Mouse (Mus musculus) lung, postnatal 14 days (tissue): Measurements from ENCODE around the gene Gm17490.

ENCODE experiments used
- DNase-seq: peaks from one replicate; pipeline ENCODE4 v3.0.0; 2021

Gene Gm17490

DNA sequence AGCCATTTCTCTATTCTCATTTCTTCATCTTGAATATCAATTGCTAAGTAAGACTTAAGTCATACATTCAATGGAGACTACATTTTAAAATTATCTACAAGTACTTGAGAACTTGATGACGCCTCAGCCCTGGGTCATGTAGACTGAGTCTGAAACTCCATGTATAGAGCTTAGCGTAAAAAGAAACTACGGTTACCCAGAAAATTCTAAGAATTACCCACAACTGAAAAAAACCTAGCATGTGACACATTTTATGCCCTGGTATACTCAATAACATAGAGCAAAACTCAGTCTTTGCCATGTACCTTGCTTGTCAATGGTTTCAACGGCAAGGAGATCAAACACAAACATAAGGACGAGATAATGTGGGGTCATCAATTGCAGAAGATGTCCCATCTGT is at the start of gene Gm17490:
Gene Gm17490 (minus strand): TSS at position 375 of the 400 bp plus-strand sequence.
- no peak for DNase-seq

DNA sequence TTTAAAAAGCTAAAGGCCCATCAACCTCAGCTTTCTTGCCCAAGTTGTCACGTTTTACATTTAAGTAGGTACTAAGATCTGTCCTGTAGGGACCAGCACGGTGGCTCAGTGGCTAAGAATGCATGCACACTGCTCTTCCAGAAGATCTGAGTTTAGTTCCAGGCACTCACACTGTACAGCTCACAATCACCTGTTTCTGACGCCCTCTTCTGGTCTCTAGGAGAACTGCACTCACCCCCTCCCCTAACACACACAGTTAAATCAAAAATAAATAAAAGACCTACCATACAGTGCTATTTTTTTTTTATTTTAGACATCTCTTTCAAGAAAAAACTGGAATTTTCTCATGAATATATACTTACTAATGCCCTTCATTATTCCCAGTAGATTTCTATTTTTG is 46.1 kb upstream of the Gm17490 start:
- DNase-seq: no peak

- DNase-seq: no peak
Measured at GRCm38 (mm10) chr2:11665326-11665725, 39.3 kb upstream of the Gm17490 start.

- no peak for DNase-seq
Measured at GRCm38 (mm10) chr2:11664806-11665205, 38.7 kb upstream of the Gm17490 start.

DNA sequence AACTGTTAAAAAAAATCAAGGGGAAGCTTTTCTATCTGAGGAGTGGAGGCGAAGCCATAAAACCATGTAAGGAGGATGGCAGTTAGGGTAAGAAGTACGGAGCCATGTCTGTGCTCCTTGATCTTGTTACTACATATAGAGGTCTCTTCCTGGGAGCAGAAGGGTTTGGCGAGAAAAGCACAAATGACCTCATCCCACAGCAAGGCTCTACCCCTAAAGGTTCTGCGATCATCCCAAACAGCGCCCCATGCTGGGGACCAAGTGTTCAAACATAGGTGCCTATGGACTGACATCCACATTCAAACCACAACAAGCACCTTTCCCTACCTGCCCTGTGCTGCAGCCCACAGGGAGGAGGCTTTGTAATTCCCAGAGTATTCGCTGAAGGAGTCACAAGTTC is 38.3 kb upstream of the Gm17490 start:
- DNase-seq: peak; percentile 42

DNA sequence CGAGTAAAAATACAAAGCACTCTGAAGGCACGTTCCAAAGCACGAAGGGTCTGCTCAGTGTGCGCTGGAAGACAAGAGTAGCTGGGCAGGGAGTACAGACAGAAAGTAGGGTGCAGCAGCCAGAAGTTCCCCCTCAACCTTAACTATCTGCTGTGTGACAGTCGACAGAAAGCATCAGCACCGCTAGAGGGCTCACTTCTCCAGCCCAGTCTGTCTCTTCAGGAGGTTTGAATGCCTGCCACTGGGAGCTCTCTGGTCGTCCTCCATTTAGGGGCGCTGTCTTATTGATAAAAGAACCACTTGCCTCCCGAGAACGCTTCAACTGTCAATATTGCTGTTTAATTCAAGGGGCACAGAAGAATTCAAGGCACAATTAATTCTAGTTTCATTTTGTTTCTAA is 37.9 kb upstream of the Gm17490 start:
- peak; percentile 84 for DNase-seq

DNA sequence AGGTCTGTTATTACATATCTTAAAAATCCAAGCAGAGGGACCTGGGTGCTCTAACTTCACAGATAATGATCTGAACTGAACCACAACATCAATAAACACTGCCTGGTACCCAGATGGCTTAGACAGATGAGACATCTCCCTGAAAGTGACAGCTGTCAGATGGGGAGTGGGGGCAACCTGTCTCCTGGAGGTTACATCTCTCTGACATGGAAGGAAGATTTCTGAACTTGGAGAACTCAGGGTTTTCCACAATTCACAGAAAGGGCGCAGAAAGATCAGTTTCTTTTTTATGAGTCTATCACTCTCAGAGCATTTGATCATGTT is 36.8 kb upstream of the Gm17490 start:
- DNase-seq: no peak

DNA sequence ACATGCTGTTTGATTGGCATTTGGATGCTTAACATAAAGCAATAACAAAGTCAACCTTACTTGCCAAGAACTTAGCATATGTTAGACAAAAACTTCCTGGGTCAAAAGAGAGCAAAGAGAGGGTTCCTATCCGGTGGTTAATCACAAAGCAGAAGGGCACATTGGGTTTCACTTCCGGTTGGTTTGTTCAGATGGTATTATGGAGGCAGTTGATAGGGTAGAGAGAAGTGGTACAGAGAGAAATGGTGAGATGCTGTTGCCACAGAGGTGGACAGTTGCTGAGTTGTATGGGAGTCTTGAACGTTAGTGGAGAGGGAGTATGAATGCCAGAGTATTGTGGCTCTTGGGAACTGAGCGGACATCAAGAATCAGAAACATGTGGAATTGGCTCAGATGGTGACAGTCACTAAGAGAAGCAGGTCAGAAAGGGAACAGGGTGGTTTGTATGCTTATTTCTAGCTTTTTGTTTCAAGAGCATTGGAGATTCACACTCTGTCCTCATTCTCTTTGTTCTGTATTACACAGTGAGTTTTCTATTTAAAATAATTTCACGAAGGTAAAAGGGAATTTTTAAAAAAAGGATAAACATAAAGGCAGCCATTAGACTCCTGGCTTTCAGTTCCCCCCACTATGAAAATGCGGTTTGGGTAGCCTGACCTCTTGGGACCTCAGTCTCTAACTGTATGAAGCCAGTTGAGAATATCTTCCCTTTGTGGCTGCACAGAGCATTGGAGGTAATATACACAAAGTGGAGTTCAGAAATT is 36.3 kb upstream of the Gm17490 start:
- DNase-seq: no peak

GRCm38 (mm10) chr2:11659263-11659662 is 33.2 kb upstream of the Gm17490 start:
- no peak for DNase-seq

DNA sequence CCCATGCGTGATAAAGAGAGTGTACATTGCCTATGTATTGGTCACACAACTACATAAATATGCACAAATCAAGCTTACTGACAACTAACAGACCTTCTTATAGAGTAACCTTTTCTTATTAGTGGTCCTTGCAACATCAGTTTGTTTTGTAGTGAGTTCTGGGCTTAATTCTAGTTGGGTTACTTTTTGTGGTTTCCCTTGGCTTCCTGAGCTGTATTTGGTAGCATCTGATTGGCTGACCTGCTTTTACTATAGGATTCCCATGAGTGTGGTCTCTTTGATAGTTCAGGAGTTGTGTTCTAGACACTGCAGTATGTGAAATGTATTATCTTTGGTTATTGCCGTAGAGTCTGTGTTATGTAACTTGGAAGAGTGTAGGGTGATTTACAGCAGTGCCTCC is 31.5 kb upstream of the Gm17490 start:
- DNase-seq: no peak

DNA sequence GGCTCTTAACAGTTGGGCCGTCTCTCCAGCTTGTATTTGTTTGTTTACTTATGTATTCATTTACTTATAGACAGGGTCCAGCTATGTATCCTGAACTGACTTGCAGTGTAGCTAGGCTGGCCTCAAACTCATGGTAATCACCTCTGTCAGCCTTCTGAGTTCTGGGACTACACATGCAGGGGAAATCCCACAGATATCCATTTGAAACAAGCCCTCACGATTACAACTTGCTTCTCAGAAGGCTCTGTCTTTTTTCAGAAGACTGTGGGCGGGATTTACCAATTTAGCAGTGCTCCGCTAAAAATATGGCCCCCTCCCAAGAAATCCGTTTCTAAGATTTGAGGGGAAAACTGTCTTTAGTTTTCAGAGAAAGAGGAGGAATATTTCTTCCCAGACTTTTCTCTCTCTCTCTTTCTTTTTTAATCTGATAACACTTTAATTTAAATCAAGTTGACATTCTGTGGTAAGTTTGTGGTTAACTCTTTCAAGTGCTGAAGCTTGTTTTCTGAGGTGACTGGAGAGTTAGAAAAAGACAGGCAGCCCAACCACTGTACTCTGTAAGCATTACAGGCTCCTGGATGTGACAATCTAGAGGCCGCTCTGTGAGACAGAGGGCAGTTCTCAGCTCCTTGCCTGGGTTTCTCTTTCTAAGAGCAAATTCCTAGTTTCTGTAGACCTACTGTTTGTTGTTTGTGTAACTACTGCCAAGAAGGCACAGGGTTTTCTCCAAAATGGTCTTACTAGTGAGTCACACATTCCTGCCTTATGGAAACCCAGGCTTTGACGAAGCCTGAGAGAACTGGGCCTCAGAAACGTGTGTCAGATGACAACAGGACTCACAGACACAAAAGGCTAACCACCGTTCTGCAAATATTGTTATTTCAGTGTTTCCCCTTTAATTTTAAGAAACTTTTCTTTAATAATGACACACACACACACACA is 29.2 kb upstream of the Gm17490 start:
- DNase-seq: no peak

GRCm38 (mm10) chr2:11653780-11654179 is 27.7 kb upstream of the Gm17490 start:
- no peak for DNase-seq

- no peak for DNase-seq
Measured at GRCm38 (mm10) chr2:11653330-11653729, 27.3 kb upstream of the Gm17490 start.

GRCm38 (mm10) chr2:11652780-11653179 is 26.7 kb upstream of the Gm17490 start:
- DNase-seq: no peak

DNA sequence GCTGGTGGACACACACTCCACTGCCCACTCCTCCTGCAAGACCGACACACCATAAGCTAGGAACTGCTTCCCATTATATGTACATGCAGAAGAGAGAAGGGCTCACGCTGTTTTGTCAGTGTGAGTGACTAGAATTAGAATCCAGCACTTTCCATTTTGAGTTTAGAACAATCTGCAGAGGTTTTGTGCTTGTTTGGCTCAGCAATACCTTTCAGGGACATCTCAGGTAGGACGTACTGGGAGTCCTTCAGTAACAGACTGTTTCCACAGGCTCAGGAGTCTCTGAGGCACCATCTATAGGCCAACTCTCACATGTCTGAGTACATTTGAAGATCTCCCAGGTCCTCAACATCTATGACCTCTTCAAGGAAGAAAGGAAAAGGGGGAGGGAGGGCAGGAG is 26.1 kb upstream of the Gm17490 start:
- no peak for DNase-seq

DNA sequence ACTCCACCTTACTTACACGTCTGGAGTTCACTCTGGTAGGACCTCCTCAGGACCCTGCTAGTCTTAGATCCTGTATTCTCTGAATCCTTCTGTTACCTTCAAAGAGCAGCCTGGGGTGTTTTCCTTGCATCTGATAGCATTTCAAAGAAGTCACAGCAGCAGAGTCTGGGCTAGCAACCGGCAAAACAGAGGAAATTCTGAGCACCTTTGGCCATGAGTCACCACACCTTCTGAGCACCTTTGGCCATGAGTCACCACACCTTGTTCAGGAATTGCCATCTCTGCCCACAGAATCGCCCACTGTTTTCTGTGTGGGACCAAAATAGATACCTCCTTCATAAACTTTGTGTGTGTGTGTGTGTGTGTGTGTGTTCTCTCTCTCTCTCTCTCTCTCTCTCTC is 25.4 kb upstream of the Gm17490 start:
- DNase-seq: no peak

DNA sequence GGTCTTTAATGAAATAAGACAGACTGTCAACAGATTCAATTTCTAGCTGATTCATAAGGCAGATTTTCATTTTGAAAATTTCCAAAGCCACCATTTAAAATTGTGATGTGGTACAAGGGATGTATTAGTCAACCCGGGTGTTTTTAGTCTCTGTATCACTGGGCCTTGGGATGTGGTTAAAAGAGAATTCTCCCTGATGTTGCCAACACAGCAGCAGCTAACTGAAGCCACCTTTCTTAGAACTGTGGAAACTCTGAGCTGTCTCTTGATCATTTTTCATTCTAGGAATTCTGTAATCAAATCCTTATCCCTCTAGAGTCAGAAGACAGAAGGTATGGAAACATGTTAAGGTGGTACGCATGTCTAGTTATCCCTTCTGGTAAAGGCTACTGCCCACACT is 19.2 kb upstream of the Gm17490 start:
- no peak for DNase-seq

- DNase-seq: no peak
Measured at GRCm38 (mm10) chr2:11644057-11644456, 18.0 kb upstream of the Gm17490 start.

DNA sequence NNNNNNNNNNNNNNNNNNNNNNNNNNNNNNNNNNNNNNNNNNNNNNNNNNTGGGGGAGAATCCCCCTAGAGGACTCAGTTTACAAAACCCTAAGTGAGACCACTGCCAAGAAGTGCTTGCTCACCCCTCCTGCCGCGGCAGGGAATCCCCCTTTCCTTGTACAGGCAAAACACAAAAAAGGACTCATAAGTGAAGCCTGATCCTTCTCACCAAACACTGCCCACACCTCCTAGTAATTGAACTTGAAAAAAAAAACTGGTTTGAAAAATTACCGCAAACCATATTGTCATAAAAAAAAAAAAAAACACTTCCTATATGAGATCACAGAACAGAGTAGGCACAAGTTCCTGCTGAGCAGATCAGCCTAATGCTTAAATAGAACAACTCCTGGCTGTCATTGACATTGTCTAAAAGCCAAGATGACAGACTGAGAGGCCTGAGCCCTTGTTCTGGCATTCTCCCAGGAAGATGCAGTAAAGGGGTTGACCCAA is 16.4 kb upstream of the Gm17490 start, which contains the start of gene Il2ra:
Gene Il2ra (plus strand): TSS at position 357 of the 491 bp plus-strand sequence.
- DNase-seq: no peak

DNA sequence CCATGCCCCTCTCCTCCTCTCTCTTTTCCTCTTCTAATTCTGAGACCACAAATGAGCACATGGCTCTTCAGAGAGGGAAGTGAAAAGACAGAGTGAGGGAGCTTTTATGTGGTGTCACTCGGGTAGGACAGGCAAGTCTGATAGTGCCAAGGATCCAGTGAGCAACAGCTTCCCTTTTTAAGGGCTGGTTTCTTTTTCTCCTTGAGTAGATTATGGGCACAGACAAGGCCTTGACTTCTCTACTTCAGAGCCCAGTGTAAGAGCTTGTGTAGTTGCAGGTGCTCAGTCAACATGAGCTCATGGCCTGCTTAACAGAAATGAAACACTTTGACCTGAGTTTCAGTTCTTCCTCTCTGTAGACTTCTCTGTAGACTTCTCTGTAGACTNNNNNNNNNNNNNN is 11.1 kb upstream of the Gm17490 start:
- DNase-seq: no peak

DNA sequence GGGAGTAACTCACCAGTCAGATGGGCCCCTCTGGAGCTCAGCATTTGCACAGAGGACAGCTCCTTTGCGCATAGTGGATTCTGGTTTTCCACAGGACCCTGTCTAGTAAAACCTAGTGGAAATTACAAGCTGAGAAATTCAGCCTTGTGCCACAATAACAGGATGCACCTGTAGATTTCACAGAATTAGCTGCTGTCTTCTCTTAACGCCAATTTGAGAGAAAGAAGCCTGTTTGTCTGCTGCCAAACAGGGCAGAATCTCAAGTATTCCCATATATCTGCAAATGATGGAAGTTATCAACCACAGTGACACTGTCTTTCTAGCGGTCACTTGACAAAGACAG is 10.0 kb upstream of the Gm17490 start:
- DNase-seq: no peak

- DNase-seq: no peak
Measured at GRCm38 (mm10) chr2:11635471-11636137, 9.5 kb upstream of the Gm17490 start.

- DNase-seq: no peak
Measured at GRCm38 (mm10) chr2:11635035-11635434, 9.0 kb upstream of the Gm17490 start.

DNA sequence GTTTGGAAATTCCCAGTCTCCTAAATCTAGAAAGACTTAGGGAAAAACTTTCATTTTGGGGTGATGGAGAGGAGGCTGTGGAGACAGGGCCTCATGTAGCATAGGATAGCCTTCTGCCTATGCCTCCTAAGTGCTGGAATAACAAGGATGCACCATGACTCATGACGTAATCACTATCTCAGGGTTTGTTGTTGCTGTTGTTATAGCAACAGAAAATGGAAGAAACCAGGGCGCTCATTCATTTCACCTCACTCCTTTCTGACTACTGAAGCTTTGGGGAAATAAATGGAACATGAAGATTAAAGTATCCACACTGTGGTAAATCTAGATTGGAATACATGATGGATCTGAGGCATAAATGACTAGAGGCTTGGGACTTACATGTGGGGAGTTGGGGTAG is 2.3 kb downstream of the Gm17490 start:
- DNase-seq: no peak
